Mouse (Mus musculus): Measurements from ENCODE around the gene Ajuba.

Ajuba gene

DNA sequence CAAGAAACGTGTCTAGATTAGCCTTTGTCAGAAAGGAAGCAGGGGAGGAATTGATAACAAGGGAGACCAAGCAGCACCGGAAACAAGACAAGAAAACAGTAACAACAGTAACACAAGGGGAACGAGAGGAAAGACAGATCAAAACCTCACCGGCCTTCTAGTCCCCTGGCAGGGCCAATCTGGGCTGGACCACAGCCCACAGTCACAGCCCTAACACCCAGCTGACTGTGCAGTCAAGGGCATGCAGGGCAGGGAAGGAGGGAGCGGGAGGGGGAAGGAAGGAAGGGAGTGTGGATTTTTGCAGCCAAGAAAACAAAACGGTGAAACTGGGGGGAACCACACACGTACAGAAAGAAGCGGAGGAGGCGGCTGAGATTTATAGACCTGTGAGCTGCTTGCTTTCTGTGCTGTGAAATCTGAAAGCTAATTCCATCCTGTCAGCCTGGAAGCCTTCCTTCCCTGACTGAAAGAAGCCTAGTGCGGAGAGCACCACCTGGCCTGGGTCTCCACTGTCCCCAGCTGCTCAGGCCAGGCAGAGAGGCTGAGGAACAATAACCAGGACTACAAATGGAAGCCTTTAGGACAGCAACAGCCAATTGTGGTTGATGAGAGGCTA lies 15.1 kb upstream of the Ajuba start:
- no peak for DNase-seq (ENCODE audit: low read depth, low spot score)

GRCm38 (mm10) chr14:54591056-54591455 lies 13.7 kb upstream of the Ajuba start:
- no peak for DNase-seq (ENCODE audit: low read depth, low spot score)

DNA sequence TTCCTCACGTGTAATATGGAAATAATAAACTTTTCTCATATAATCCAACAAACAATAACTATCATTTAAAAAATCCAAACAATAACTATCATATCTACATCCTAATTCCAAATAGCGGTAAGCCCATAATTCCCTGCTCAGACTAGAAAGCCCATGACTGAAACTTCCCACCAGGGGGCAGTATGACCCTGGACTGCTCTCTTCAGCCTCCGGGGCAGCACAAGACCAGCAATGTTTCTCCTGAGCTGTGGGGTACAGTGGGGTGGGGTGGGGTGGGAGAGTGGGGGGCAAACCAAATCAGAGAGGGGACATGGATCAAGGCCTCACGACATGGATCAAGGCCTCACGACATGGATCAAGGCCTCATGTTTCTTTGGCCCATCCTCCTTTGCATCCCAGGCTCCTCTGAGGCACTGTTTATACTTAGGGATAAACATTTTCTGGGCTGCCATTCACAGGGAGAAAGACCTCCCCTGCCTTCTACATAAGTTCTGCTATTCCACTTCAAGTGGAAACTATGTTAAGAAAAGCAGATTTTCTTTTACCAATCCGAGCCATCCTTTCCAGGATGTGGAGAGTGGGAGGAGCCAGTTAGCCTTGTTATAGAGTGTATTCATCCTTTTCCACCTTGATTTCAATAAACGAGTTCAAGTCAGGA lies 6.5 kb upstream of the Ajuba start:
- DNase-seq (ENCODE audit: low read depth, low spot score): peak; percentile 61

DNA sequence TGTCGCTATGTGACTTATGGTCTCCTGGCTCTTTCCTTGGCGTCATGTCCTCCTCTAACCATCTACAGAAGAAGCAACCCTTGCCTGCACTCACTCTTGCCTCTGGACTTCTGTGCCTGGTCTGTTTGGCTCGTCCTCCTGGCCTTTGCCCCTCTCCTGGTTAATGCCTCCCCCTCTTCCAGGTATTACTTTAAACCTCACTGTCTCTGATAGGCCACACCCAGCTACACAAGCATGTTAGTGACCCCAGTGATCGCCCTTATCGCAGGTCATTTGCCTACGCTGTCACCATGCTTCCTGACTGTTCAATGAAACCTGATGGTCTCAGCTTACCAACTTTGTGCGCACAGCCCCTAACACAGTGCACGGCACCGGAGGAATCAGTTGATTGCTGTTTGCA lies 5.2 kb upstream of the Ajuba start:
- no peak for DNase-seq (ENCODE audit: low read depth, low spot score)

GRCm38 (mm10) chr14:54579638-54580037 lies 2.3 kb upstream of the Ajuba start:
- no peak for DNase-seq (ENCODE audit: low read depth, low spot score)

DNA sequence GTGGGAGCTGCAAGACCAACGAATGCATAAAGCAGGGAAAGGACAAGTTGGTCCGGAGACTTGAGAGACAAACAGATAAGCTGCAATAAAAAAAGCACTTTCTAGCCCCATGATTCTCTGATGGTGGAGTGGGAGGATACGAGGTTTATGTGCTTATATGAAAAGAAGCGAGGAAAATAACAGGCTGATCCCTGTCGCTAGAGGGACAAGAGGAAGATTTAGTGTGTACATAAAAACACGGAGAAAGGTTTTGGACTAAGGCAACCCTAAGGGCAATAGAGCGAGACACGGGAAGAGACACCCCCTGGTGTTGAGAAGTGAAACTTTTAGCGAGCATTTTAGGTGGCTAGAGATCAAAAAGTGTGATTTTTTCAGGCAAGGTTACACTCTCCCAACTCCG lies 705 bp upstream of the Ajuba start:
- no peak for DNase-seq (ENCODE audit: low read depth, low spot score)

- no peak for DNase-seq (ENCODE audit: low read depth, low spot score)
Observed at GRCm38 (mm10) chr14:54576241-54577088, 893 bp downstream of the Ajuba start.

GRCm38 (mm10) chr14:54575631-54576030 lies 1.7 kb downstream of the Ajuba start:
- DNase-seq (ENCODE audit: low read depth, low spot score): no peak

DNA sequence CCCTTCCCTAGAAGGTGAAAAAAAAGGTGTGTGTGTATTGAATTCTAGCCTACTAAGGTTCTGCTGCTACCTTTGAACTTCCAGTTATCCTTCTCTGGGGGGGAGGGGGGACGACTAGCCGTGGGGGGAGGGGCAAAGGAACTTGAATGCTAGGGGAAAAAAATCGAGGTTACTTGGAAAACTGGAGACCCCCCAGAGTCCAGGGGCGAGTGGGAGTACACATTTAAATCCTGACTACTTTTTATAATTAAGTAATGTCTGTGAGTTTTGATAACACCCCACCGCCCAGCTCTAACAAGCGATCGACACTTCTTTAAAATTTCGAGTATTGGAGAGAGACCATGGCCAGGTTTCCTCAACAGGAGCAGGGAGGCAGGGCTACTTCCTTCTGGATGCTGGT lies 2.3 kb downstream of the Ajuba start:
- no peak for DNase-seq (ENCODE audit: low read depth, low spot score)

DNA sequence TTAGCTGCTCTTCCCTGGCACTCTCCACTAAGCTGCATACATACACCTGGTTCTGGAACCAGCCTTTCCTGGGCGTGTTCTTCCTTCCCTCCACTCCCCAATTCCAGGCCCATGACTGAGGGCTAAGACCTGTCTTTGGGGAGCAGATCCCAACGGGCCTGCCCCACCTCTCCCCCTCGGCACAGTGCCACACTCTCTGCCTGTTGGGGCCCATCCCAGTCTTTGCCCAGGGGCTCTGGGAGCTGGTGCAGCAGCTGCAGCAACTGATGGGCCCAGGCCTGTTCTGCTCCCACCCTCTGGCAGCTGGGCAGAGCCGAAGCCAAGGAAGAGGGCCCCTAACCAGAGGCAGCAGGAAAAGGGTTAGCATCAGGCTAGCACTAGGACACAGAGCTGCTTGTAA lies 3.1 kb downstream of the Ajuba start:
- DNase-seq (ENCODE audit: low read depth, low spot score): no peak

DNA sequence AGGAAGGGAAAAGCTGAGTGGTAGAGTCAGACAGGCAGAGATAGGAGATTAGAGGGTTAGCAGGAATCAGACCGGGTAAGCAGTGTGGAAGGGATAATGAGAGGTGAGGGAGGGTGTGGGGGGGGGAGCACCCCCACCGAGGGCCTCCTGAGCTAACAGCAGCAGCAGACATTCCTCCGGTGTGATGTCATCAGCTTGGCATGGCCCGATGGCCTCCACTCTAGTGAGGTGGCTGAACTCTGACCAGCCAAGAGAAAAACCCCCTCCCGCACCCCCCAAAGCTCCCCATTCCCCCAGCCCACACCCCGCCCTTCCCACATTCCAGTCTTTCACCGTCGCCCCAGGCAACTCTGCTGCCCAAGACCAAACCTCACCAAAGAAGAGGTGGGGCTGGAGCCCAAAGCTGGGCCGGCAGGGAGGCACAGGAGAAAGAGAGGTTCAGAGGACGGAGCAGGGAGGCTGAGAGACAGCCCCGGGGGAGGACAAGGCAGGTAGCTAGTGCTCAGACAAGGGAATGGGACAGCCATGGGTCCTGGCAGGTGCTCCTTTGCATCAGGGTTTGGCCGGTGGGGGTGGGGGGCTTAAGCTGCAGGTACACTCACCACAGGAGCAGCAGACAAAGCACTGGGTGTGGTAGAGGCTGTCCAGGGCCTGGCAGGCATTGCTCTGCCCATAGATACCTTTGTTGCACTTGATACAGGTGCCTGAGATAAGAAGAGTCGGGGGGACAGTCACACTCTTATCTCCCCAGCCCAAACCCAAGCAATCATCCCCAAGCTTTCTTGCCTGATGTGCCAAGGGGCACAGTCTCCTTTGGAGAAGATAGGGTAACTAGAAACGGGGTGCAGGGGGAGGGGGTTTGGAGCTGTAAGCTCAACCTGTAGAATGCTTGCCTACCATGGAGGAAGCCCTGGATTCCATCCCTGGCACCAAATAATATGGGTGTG lies 4.3 kb downstream of the Ajuba start:
- peak; percentile 42 for DNase-seq (ENCODE audit: low read depth, low spot score)

GRCm38 (mm10) chr14:54572122-54572521 lies 5.2 kb downstream of the Ajuba start:
- DNase-seq (ENCODE audit: low read depth, low spot score): no peak

GRCm38 (mm10) chr14:54569451-54570392 lies 7.6 kb downstream of the Ajuba start:
- DNase-seq (ENCODE audit: low read depth, low spot score): no peak

DNA sequence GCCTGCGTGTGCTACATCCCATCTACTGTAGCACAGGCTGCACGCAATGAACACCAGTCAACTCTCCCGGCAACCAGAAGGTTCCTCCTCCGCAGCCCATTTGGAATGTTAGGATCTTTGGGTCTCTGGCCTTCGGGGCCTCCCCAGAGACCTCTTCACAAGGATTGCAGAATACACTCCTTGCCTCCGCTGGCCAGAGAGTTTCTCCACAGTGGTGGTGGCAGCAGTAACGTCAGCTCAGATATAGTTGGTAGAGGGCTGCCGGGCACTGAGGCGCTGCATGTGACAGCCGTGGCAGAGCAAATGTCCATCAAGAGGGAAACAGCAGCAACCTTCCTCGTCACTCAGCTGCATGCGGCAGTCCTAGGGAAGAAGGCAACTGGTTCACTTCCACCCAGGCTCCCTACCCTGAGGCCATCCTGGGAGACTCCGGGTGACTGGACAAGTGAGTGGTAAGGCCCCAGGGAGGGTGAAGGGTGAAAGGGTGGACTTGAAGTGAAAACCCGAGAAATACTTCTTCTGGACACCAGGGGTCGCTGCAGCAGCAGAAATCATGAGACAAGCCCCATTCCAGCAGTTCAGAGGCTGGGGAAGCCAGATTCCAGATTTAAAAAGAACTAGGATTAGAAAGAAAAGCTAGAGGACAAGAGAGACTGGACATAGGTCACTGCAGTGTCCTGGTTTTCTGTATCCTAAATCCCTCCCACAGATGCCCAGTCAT lies 8.5 kb downstream of the Ajuba start:
- DNase-seq (ENCODE audit: low read depth, low spot score): peak; percentile 43

GRCm38 (mm10) chr14:54560527-54561242 lies 16.7 kb downstream of the Ajuba start:
- no peak for DNase-seq (ENCODE audit: low read depth, low spot score)

GRCm38 (mm10) chr14:54557330-54557729 lies 20.0 kb downstream of the Ajuba start:
- no peak for DNase-seq (ENCODE audit: low read depth, low spot score)

DNA sequence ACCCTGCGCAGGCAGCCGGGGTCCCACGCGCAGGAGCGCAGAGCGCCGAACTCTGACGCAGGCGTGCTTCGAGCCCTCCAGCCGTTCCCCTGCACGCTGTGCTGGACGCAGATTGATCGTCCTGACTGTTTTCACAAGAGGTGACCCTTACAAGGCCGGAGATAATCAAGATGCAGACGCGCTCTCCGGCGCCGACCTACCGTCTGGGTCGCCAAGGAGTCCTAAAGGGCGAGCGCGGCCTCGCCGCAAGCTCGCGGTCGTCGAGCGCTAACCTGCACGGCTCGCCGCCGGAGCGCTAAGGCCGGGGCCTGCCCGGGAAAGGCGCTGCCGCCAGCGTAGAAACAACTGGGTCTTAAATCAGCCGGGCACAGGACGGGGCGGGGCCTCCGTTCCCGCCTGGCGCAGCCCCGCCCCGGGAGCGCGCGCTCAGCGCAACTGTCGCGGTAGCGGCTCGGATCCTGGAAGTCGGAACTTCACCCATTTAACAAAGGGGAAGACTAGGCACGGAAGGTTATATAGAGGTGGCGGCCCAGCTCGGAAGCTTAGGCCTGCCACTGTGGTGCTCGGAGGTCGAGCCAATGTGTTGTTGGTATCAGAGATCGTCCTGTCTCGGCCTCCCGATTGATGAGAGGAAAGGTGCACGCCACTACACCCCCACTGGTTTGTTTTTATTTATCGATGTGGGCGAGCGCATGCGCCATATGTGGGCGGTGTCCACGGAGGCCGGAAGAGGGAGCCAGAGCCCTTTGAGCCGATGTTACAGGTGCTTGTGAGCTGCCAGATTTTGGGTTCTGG lies 23.2 kb downstream of the Ajuba start, which contains the start of gene Haus4:
Haus4 (minus strand) TSS at position 642 of the 795 bp plus-strand sequence.
- DNase-seq (ENCODE audit: low read depth, low spot score): peak; percentile 71

DNA sequence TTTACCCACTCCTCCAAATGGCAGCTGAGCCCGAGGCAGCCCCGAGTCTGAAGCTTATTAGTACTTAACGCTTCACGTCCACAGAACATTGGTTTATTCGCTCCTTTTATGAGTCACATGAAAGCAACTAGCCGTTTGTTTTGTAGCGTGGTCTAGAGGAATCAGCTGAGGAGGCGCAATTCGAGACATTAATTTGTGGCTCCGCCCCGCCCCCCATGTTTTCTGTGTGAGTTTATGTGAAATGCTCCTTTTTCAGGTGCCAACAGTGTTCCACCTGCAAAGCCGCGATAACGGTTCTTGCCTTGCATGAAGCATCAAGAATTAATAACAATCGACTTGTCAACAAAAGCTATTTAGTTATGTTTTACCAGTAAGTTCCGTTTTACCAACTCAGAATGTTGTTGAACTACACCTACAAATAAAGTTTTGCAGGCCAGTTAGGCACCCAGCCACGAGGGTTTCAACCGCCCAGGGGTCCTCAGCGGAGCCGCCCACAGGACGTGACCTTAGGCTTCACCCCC lies 23.8 kb downstream of the Ajuba start:
- no peak for DNase-seq (ENCODE audit: low read depth, low spot score)
